8 mouse cellular contexts compared by ENCODE assay signal in the genomic region with DNA sequence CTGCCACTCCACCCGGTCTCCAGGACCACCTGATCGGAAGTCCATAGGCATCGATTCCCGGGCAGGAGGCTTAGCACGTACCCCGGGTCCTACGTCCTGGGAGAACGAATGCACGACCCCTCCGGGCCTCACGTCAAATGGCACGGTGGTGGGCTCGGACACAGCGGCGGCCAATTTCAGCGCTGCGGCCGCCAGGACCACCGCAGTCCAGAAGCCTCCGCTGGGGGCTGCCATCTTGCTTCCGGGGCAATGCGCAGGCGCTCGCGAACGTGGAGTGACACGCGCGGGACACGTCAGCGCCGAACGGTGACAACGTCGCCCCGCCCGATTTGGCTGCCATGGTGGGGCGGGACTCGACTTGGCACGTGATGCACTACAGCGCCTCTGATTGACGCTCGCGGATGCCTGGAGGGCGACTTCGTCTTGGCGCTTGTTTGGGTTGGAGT. TPM values are rescaled to one million over a fixed set of nuclear protein-coding genes. Genes with fewer than 3 reads are reported as not detected.
DNase-seq lines count a peak whose midpoint lies in the region; ATAC-seq lines count a peak whose summit lies in the region.

Gene Mydgf (minus strand): TSS at position 263 of the 446 bp plus-strand sequence.

- no peaks in the 10 kb centered on the region for H3K9me3 ChIP-seq in heart, embryonic 13.5 days
- H3K9me3 ChIP-seq in liver, embryonic 12.5 days (replicated peaks): no peaks in the 10 kb centered on the region
- no peaks in the 10 kb centered on the region for H3K9me3 ChIP-seq in stomach, embryonic 15.5 days

- 0 out of 2 replicates have a peak, but pooled peaks cover 2% of the 10 kb centered on the region for H3K4me1 ChIP-seq in brown adipose tissue, adult 24 weeks (ENCODE audit: control insufficient read depth, insufficient read depth, insufficient read length, low read length)
- H3K4me1 ChIP-seq in heart, embryonic 13.5 days: peaks cover 30% of the 10 kb centered on the region
- peaks cover 29% of the 10 kb centered on the region for H3K4me1 ChIP-seq in liver, embryonic 12.5 days
- peaks cover 25% of the 10 kb centered on the region for H3K4me1 ChIP-seq in stomach, embryonic 15.5 days

- H3K27ac ChIP-seq in brown adipose tissue, adult 24 weeks (replicated peaks; ENCODE audit: low read depth, low read length): peak within 1 kb of the TSS; percentile 49
- peak within 1 kb of the TSS; percentile 83 for H3K27ac ChIP-seq in heart, embryonic 13.5 days (replicated peaks)
- H3K27ac ChIP-seq in liver, embryonic 12.5 days: peak within 1 kb of the TSS; percentile 76
- peak within 1 kb of the TSS; percentile 83 for H3K27ac ChIP-seq in stomach, embryonic 15.5 days

- H3K4me3 ChIP-seq in brown adipose tissue, adult 24 weeks (ENCODE audit: insufficient read depth, low read depth, low read length): peak within 1 kb of the TSS; percentile 84
- H3K4me3 ChIP-seq in heart, embryonic 13.5 days: peak within 1 kb of the TSS; percentile 83
- H3K4me3 ChIP-seq in liver, embryonic 12.5 days: peak within 1 kb of the TSS; percentile 86
- peak within 1 kb of the TSS; percentile 85 for H3K4me3 ChIP-seq in stomach, embryonic 15.5 days (replicated peaks)

- peak within 1 kb of the TSS; percentile 93 for H3K9ac ChIP-seq in heart, embryonic 13.5 days
- peak within 1 kb of the TSS; percentile 84 for H3K9ac ChIP-seq in liver, embryonic 12.5 days
- peak within 1 kb of the TSS; percentile 76 for H3K9ac ChIP-seq in stomach, embryonic 15.5 days

- peak; percentile 90 for ATAC-seq in heart, embryonic 13.5 days (ENCODE audit: extremely low read depth, insufficient number of reproducible peaks, low FRiP score, low TSS enrichment)
- peak; percentile 90 for ATAC-seq in liver, embryonic 12.5 days
- ATAC-seq in stomach, embryonic 15.5 days (ENCODE audit: insufficient read depth, low FRiP score, low read depth): peak; percentile 91

- H3K4me2 ChIP-seq in heart, embryonic 13.5 days: peak within 1 kb of the TSS; percentile 95
- peak within 1 kb of the TSS; percentile 85 for H3K4me2 ChIP-seq in liver, embryonic 12.5 days
- H3K4me2 ChIP-seq in stomach, embryonic 15.5 days: peak within 1 kb of the TSS; percentile 76

- peak; percentile 98 for DNase-seq in CD4-positive, CD25-positive, alpha-beta regulatory T cell, adult 2 months (ENCODE audit: low read depth, low spot score)
- DNase-seq in fat pad, adult 2 months (ENCODE audit: extremely low read depth, low read depth, low spot score): peak; percentile 49
- DNase-seq in kidney, postnatal 10 days: peak; percentile 98
- peak; percentile 92 to 93 for DNase-seq in natural killer cell, adult 2 months (ENCODE audit: low spot score in 2 of 2)

- under 1% methylated on average over 47 of the region's 47 CpGs for WGBS in heart, embryonic 13.5 days
- WGBS in liver, embryonic 12.5 days (ENCODE audit: insufficient replicate concordance): under 1% methylated on average over 47 of the region's 47 CpGs
- WGBS in stomach, embryonic 15.5 days: under 1% methylated on average over 47 of the region's 47 CpGs

- no peaks in the 10 kb centered on the region for H3K27me3 ChIP-seq in heart, embryonic 13.5 days (replicated peaks)
- no peaks in the 10 kb centered on the region for H3K27me3 ChIP-seq in liver, embryonic 12.5 days (replicated peaks)
- no peaks in the 10 kb centered on the region for H3K27me3 ChIP-seq in stomach, embryonic 15.5 days (replicated peaks)

- peaks cover 61% of the 10 kb centered on the region for H3K36me3 ChIP-seq in heart, embryonic 13.5 days
- H3K36me3 ChIP-seq in liver, embryonic 12.5 days: peaks cover 67% of the 10 kb centered on the region
- H3K36me3 ChIP-seq in stomach, embryonic 15.5 days: peaks cover 29% of the 10 kb centered on the region

RNA-seq across cellular contexts. Expression of gene Mydgf, which starts in this region (rescaled TPM):
- polyA plus RNA-seq in brown adipose tissue, adult 24 weeks (2012; ENCODE audit: insufficient read depth, insufficient read length, missing spikeins): 30.8 and 30.9 TPM in 2 replicates
- 80.5 and 91.1 TPM in 2 replicates for polyA plus RNA-seq in heart, embryonic 13.5 days (2015; fragmentation: Nextera tagmentation; extraction: Ambion mirVana)
- 66.2 and 71.0 TPM in 2 replicates for polyA plus RNA-seq in liver, embryonic 12.5 days (2016; fragmentation: Nextera tagmentation; extraction: Ambion mirVana)
- 112 and 113 TPM in 2 replicates for polyA plus RNA-seq in stomach, embryonic 15.5 days (2015; fragmentation: Nextera tagmentation; extraction: Ambion mirVana)

Comparison
In these comparisons a context has a peak if more than half of its experiments do, and no peak if none do; other contexts are left out.
1. Peak in every context shown above with its lines: DNase-seq, ATAC-seq, H3K4me3 ChIP-seq and H3K27ac ChIP-seq.